Mouse (Mus musculus): ENCODE measurements at regions not wholly inside any gene's neighbourhood (a gene's known extent, or its start where the extent isn't known, plus 50 kb on each side); places are given as distances from the start of the nearest gene placed in this dataset.
"Not testable (repeated sequence)": the region's sequence is repeated elsewhere in the genome, so short reads cannot be mapped to it uniquely, and the experiment has no call there.

GRCm38 (mm10) chr15:8767624-8768571 is 57.3 kb upstream of the Slc1a3 start:
- DNase-seq (ENCODE audit: extremely low spot score, low spot score): no peak

GRCm38 (mm10) chr15:8766208-8766607 is 55.6 kb upstream of the Slc1a3 start:
- not testable (repeated sequence) for DNase-seq (ENCODE audit: extremely low spot score, low spot score)

DNA sequence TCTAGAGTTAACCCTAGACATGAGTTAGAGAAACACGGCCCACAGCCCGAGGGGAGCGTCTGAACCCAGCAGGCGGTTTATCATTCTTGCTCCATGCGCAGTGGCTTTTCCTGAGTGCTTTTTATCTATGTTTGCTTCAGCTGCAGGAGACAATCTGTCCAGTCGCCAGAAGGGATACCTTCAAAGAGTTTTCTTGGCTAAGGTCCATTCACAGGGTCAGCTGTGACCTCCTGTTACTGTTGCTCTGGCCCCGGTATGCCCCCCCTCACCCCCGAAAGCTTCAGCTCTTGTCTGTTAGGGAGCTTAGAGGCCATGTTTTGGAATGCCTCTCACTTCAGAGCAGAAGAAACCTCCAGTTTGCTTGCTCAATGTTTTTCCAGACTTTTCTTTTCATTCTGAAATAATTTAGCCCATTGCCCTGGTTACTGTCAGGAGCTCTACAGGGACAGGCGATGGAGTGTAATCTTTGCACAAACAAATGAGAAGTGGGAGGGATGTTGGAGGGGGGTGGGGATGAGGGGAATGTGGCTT is 51.2 kb upstream of the Slc1a3 start:
- DNase-seq (ENCODE audit: extremely low spot score, low spot score): no peak

DNA sequence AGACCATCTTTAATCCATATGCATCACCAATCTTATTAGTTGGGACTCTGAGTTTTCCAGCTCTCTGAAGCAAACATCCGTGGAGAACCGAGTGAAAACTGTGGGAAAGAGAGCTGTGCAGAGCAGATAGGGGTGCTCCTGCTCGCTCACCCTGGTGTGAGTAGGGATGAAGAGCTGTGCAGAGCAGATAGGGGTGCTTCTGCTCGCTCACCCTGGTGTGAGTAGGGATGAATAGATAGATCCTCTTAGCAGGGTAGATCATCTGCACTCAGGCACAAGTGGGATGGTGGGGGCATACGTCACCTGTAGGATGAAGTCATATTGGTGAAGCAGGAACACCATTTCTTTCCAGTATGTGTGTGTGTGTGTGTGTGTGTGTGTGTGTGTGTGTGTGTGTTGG is 50.6 kb upstream of the Slc1a3 start:
- DNase-seq (ENCODE audit: extremely low spot score, low spot score): no peak
